Mouse (Mus musculus): ENCODE results near the gene Castor1.

GRCm38 (mm10) chr11:4271544-4271943 lies 53.5 kb downstream of the Castor1 start:
- TF ChIP-seq CTCF (IDR thresholded peaks at IDR 0.05; ENCODE audit: low read depth): no peak
- TF ChIP-seq EP300 (IDR thresholded peaks at IDR 0.05; ENCODE audit: low read depth): no peak
